Mouse (Mus musculus): ENCODE measurements at regions not wholly inside any gene's neighbourhood (a gene's known extent, or its start where the extent isn't known, plus 50 kb on each side); places are given as distances from the start of the nearest gene placed in this dataset.

DNA sequence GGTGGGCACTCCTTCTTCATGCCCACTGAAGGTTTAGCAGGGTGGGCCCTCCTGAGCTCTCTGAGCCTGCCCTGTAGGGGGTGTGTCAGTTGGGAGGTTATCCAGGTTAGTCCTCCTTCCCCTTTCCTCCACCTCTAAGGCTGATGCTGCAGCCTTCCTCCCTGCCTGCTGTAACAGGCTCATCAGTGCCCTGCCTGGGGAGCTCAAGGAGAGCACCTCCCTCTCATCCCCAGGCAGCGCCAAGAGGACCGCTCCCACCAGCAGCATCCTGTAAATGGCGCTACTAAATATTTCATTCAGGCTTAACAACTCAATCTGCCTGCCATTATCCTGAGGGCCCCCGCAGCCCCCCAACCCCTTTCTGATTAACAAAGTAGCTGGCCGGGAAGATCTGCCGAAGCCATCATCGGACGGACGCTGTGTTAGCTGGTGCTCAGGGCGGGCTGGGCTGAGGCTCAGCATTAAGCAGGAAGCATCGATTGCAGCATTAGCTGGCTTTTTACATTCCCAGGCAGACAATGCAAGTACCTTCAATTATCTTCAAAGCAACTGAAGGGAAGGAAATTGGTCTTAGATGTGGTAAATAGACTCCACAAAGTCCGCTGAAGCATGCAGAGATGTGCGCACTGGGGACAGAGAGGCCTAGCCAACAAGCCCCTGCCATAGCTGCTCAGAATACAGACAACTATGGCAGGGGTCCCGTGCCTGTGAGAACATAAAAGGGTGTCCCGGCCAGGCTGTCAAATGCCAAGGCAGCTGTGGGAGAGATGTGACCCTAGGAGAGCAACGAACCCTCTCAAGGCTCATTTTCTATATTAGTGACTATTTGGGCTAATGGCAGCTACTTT, 296.3 kb upstream of the Gm4791 start:
- TF ChIP-seq EP300 (IDR thresholded peaks at IDR 0.05; ENCODE audit: low read depth) (no peak), CTCF (IDR thresholded peaks at IDR 0.05; ENCODE audit: low read depth) (no peak)

Measured in liver, postnatal 0 days (tissue).